Mouse (Mus musculus) limb, embryonic 14.5 days (tissue): ENCODE results near the gene Tspyl2. TPM values are rescaled to one million over a fixed set of nuclear protein-coding genes. Genes with fewer than 3 reads are reported as not detected.
"Not testable (repeated sequence)": the region's sequence is repeated elsewhere in the genome, so short reads cannot be mapped to it uniquely, and the experiment has no call there.

Experiments
- ATAC-seq: fragments of 200-750 bp; cut with Nextera tagmentation; 2 replicates; pipeline ENCODE4 v1.8.0; 2017; ENCODE audit warnings: low read depth, moderate number of reproducible peaks, moderate TSS enrichment; ENCODE audit not compliant: low FRiP score
- DNase-seq: peaks from one replicate; pipeline ENCODE4 v3.0.0-alpha.2; 2015; ENCODE audit warnings: low spot score
- H3K27ac ChIP-seq: fragments of 300-500 bp; sonication (generic); replicated peaks from 2 replicates; pipeline ENCODE4 v1.5.1; 2014; ENCODE audit warnings: low read depth, mild to moderate bottlenecking, low read length, moderate library complexity, mixed read lengths
- H3K27me3 ChIP-seq: fragments of 300-500 bp; sonication (generic); 2 replicates; pipeline ENCODE4 v1.6.1; 2014; ENCODE audit warnings: low read length, mixed read lengths; ENCODE audit not compliant: control insufficient read depth, insufficient read depth
- H3K36me3 ChIP-seq: fragments of 300-500 bp; sonication (generic); 2 replicates; pipeline ENCODE4 v1.6.1; 2014; ENCODE audit warnings: mild to moderate bottlenecking, low read length, moderate library complexity, mixed read lengths; ENCODE audit not compliant: control insufficient read depth, insufficient read depth
- H3K4me1 ChIP-seq: fragments of 300-500 bp; sonication (generic); 2 replicates; pipeline ENCODE4 v1.6.1; 2014; ENCODE audit warnings: antibody characterized with exemption, low read length, mixed read lengths; ENCODE audit not compliant: control insufficient read depth, insufficient read depth
- H3K4me2 ChIP-seq: fragments of 300-500 bp; sonication (generic); replicated peaks from 2 replicates; pipeline ENCODE4 v1.6.1; 2014; ENCODE audit warnings: low read depth, mild to moderate bottlenecking, low read length, moderate library complexity; ENCODE audit not compliant: severe bottlenecking
- H3K4me3 ChIP-seq: fragments of 300-500 bp; sonication (generic); replicated peaks from 2 replicates; pipeline ENCODE4 v1.5.1; 2014; ENCODE audit warnings: low read length
- H3K9ac ChIP-seq: fragments of 300-500 bp; sonication (generic); 2 replicates; pipeline ENCODE4 v1.6.1; 2014; ENCODE audit warnings: mild to moderate bottlenecking, low read depth, low read length, moderate library complexity; ENCODE audit not compliant: severe bottlenecking
- H3K9me3 ChIP-seq: fragments of 300-500 bp; sonication (generic); 2 replicates; pipeline ENCODE4 v1.6.1; 2016; ENCODE audit warnings: low read length; ENCODE audit not compliant: control insufficient read depth
- POLR2A ChIP-seq: fragments of 200-500 bp; IDR thresholded peaks from 2 replicates; pipeline ENCODE4 v1.8.0; 2012; ENCODE audit warnings: inconsistent platforms, mild to moderate bottlenecking, moderate library complexity, borderline replicate concordance; ENCODE audit not compliant: insufficient read depth, insufficient read length; ENCODE audit errors: extremely low read depth
- WGBS: fragments of 180-500 bp; shearing (Covaris S2); extraction: QIAGEN DNeasy Blood & Tissue Kit; methylation state at CpG from one replicate; pipeline ENCODE4 v1.1.7; 2014; 5-methylcytosine and 5-hydroxymethylcytosine counted together
- polyA plus RNA-seq, 2 experiments: library from polyadenylated mRNA; depleted of rRNA in 1 of 2; stranded (reverse) in 1 of 2; unstranded in 1 of 2; fragments of >200 nt; fragmentation: Nextera tagmentation in 1 of 2; extraction: Ambion mirVana in 1 of 2; gene quantifications; 2 replicates each; pipeline versions ENCODE4 v1.2.1 to v1.2.3; 2012 to 2014

Gene Tspyl2
- polyA plus RNA-seq, 2 experiments, result 24.0 to 113 TPM

GRCm38 (mm10) chrX:152347041-152347440, 4.8 kb upstream of the Tspyl2 start:
- DNase-seq, result no peak
- H3K27ac ChIP-seq, result no peak overlapping the region
- H3K4me3 ChIP-seq, result no peak overlapping the region
- no peak for TF ChIP-seq POLR2A
- H3K9ac ChIP-seq, result no peak overlapping the region
- peaks cover 4% of the 10 kb centered on the region; the same call in 1 of the 2 replicates for H3K27me3 ChIP-seq
- H3K9me3 ChIP-seq, result no peaks in the 10 kb centered on the region
- no peaks in the 10 kb centered on the region for H3K36me3 ChIP-seq
- WGBS, result 97% methylated on average over 14 of the region's 14 CpGs
- ATAC-seq, result no peak
- no peak overlapping the region for H3K4me2 ChIP-seq
- H3K4me1 ChIP-seq, result no peaks in the 10 kb centered on the region

GRCm38 (mm10) chrX:152346587-152346986, 4.4 kb upstream of the Tspyl2 start:
- Histone ChIP-seq H3K4me1 (no peaks in the 10 kb centered on the region), H3K4me2 (no peak overlapping the region), H3K27me3 (peaks cover 4% of the 10 kb centered on the region; the same call in 1 of the 2 replicates), H3K4me3 (no peak overlapping the region), H3K9ac (no peak overlapping the region), H3K9me3 (no peaks in the 10 kb centered on the region), H3K27ac (no peak overlapping the region), H3K36me3 (no peaks in the 10 kb centered on the region)
- ATAC-seq (no peak), DNase-seq (no peak)
- WGBS, result 87% methylated on average over 15 of the region's 15 CpGs
- TF ChIP-seq POLR2A, result no peak

GRCm38 (mm10) chrX:152342903-152343302, 678 bp upstream of the Tspyl2 start:
- DNase-seq (no peak), ATAC-seq (no peak)
- Histone ChIP-seq H3K27ac (peak overlapping the region; percentile 81), H3K9ac (no peak overlapping the region), H3K27me3 (peaks cover 4% of the 10 kb centered on the region; the same call in 1 of the 2 replicates), H3K4me1 (no peaks in the 10 kb centered on the region), H3K9me3 (no peaks in the 10 kb centered on the region), H3K4me3 (peak overlapping the region; percentile 56), H3K4me2 (peak overlapping the region; percentile 47), H3K36me3 (peaks cover 18% of the 10 kb centered on the region)
- no peak for TF ChIP-seq POLR2A
- 30% methylated on average over 6 of the region's 6 CpGs for WGBS

GRCm38 (mm10) chrX:152341496-152341895, 729 bp downstream of the Tspyl2 start:
- Histone ChIP-seq H3K9ac (peak overlapping the region; percentile 73), H3K9me3 (no peaks in the 10 kb centered on the region), H3K4me1 (no peaks in the 10 kb centered on the region), H3K27ac (peak overlapping the region; percentile 81; the same call in 1 of the 2 replicates), H3K4me3 (peak overlapping the region; percentile 56), H3K4me2 (peak overlapping the region; percentile 54), H3K36me3 (peaks cover 18% of the 10 kb centered on the region), H3K27me3 (peaks cover 4% of the 10 kb centered on the region; the same call in 1 of the 2 replicates)
- no peak for ATAC-seq
- TF ChIP-seq POLR2A, result no peak
- DNase-seq, result peak; percentile 5
- 32% methylated on average over 11 of the region's 11 CpGs for WGBS

GRCm38 (mm10) chrX:152336546-152337332, 5.5 kb downstream of the Tspyl2 start:
- no peaks in the 10 kb centered on the region for H3K4me1 ChIP-seq
- ATAC-seq, result peak; percentile 99
- WGBS, result 16% methylated on average over 33 of the region's 33 CpGs
- peaks cover 18% of the 10 kb centered on the region for H3K36me3 ChIP-seq
- peak overlapping the region; percentile 59 for H3K9ac ChIP-seq
- TF ChIP-seq POLR2A, result peak; percentile 50; the same call in 1 of the 2 replicates
- peak overlapping the region; percentile 44 for H3K4me2 ChIP-seq
- peak; percentile 93 for DNase-seq
- no peaks in the 10 kb centered on the region for H3K9me3 ChIP-seq
- H3K27me3 ChIP-seq, result no peaks in the 10 kb centered on the region
- H3K4me3 ChIP-seq, result peak overlapping the region; percentile 23
- peak overlapping the region; percentile 91 for H3K27ac ChIP-seq

- H3K27me3 ChIP-seq, H3K4me1 ChIP-seq, H3K9me3 ChIP-seq, ATAC-seq, DNase-seq, H3K9ac ChIP-seq, H3K27ac ChIP-seq: not testable (repeated sequence)
- Histone ChIP-seq H3K4me2 (peak overlapping the region; percentile 32), H3K4me3 (0 out of 2 replicates have a peak overlapping the region, but pooled peaks have one; percentile 8), H3K36me3 (peaks cover 18% of the 10 kb centered on the region)
- 40% methylated on average over 4 of the region's 4 CpGs for WGBS
Measured at GRCm38 (mm10) chrX:152336123-152336522, 6.1 kb downstream of the Tspyl2 start.

- not testable (repeated sequence) for ATAC-seq, H3K4me1 ChIP-seq, H3K4me3 ChIP-seq, H3K27me3 ChIP-seq, H3K9ac ChIP-seq, H3K9me3 ChIP-seq, H3K36me3 ChIP-seq, DNase-seq, H3K4me2 ChIP-seq, H3K27ac ChIP-seq
Measured at GRCm38 (mm10) chrX:152329400-152329799, 12.8 kb downstream of the Tspyl2 start.
